Mouse (Mus musculus) adrenal gland, postnatal 4 days (tissue): Measurements from ENCODE around the gene Plaur. TPM values are rescaled to one million over a fixed set of nuclear protein-coding genes. Genes with fewer than 3 reads are reported as not detected.
"Not testable (repeated sequence)": the region's sequence is repeated elsewhere in the genome, so short reads cannot be mapped to it uniquely, and the experiment has no call there.

ENCODE experiments used
- DNase-seq, 2 experiments: peaks; one replicate each; pipeline ENCODE4 v3.0.0; 2021 to 2022; ENCODE audit warnings: low spot score in 2 of 2, mixed read lengths in 2 of 2
- total RNA-seq, 2 experiments: library from RNA; stranded (reverse); gene quantifications; 2 replicates each; pipeline ENCODE4 v1.2.3; 2021

The Plaur gene
- total RNA-seq, 2 experiments from 2014 or later: 11.9 to 13.1 TPM

GRCm38 (mm10) chr7:24506476-24506837 is 44.2 kb downstream of the Plaur start:
- DNase-seq: no peak

- peak; percentile 65 to 72 for DNase-seq
Observed at GRCm38 (mm10) chr7:24506838-24507725, 44.8 kb downstream of the Plaur start, which contains the start of gene Zfp428. Zfp428 (plus strand) TSS chr7:24507006.

GRCm38 (mm10) chr7:24507726-24508114 is 45.4 kb downstream of the Plaur start:
- no peak for DNase-seq

- no peak for DNase-seq
Observed at GRCm38 (mm10) chr7:24512355-24512754, 50.1 kb downstream of the Plaur start, which contains the start of gene AC161166.1. AC161166.1 (minus strand) TSS chr7:24512455.

DNA sequence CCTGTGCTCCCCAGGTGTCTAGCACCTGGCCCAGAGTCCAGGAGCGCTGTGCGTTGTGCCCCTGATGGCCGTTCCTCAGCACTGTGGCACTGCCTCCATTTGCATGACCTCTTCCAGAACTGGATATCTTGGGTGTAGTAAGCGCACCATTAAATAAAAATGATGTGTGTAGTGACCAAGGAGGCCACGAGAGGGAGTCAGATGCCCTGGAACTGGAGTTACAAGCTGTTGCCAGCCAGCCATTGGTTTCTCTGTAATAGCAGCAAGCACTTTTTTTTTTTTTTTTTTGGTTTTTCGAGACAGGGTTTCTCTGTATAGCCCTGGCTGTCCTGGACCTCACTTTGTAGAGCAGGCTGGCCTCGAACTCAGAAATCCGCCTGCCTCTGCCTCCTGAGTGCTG is 54.0 kb downstream of the Plaur start:
- not testable (repeated sequence) for DNase-seq

DNA sequence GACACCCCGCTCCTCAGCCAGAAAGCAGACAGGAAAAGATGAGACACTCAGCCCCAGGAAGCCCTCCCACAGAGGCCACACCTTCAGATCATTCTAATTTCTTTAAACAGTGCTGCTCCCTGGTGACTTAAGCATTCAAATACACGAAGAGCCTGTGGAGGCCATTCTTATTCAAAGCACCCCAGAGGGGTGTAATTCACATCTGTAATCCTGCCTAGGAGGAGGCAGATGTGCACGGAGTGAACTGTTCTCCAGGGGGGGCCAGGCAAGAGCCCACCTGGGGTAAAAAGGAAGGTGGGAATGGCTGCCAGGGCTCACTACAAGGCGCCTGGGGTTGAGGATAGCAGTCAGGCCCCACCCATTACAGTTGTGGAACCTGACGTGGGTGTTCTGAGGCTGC is 54.8 kb downstream of the Plaur start:
- DNase-seq: no peak

- no peak for DNase-seq
Observed at GRCm38 (mm10) chr7:24517654-24518053, 55.4 kb downstream of the Plaur start.

DNA sequence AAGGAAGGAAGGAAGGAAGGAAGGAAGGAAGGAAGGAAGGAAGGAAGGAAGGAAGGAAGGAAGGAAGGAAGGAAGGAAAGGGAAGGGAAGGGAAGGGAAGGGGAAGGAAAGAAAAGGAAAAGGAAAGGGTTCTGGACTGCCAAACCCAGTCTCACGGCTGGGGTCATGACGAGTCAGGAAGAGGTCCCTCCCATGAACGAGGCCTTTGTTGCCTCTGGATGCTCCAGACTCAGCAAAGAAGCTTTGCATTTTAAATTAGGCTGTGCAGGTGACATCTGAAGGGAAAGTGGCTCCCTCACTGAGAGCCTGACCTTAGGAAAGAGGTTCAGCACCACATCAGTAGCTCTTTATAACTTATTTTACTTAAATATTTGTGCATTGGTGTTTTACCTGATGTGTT is 56.8 kb downstream of the Plaur start:
- DNase-seq: no peak

DNA sequence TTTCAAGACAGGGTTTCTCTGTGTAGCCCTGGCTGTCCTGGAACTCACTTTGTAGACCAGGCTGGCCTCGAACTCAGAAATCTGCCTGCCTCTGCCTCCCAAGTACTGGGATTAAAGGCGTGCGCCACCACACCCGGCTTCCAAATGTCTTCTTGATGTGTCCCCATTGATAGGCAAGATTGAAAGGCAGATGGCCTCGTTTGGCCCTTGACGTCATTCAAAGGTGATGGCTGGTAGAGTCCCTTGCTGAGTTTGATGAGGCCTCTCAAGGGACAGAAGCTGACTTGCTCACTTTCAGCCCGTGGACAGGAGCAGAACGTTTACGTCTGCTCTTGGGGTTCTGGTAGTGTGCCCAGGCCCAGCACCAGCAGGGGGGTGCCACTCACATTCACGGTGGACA is 57.8 kb downstream of the Plaur start:
- not testable (repeated sequence) for DNase-seq

DNA sequence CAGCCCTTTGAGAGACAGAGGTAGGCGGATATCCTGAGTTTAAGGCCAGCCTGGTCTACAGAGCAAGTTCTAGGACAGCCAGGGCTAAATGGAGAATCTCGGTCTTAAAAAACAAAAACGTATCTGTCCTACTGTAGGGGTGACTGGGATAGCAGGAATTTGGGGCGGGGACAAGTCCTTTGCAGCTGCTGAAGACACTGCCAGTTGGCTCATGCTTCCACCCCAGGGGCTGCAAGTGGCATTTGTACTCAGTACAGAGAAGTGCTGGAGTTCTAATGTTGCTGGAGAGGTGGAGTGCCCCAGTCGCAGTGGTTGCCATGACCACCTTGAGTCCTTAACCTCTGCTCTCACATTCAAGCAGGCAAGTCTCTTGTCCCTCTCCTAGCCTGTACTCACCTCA is 60.5 kb downstream of the Plaur start:
- no peak for DNase-seq

DNA sequence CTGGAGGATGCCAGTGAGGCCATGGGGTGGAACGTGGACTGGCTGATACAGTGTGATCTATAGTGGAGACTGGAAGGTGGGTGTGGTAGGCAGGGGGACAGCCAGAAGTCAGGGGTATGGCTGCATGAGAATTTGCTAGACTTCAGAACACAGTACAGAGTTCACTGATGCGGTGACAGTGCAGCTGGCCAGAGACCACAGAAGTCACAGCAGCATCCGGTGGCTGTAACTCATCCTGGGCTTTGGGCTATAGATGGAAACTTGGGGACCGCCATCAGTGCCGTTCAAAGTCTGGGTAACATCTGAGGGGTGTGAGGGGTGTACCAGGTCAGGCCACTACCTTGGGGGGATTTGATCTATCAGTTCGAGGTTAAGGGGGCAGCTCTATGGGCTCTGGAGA is 61.4 kb downstream of the Plaur start:
- no peak for DNase-seq

GRCm38 (mm10) chr7:24524978-24525377 is 62.7 kb downstream of the Plaur start:
- no peak for DNase-seq

Other genes starting within 250 kb of the Plaur start
- gene Zfp109, start 224.9 kb upstream of the Plaur start, total RNA-seq: 1 to 10 TPM; 3.9 to 4.1 TPM
- 1 to 10 TPM; 3.9 to 4.2 TPM for gene Zfp108, start 207.7 kb upstream of the Plaur start, total RNA-seq
- gene Zfp93, start 192.1 kb upstream of the Plaur start, total RNA-seq: 1 to 10 TPM; 6.0 to 6.6 TPM
- gene Zfp61, start 161.3 kb upstream of the Plaur start, total RNA-seq: 10 to 100 TPM; 18.3 to 19.5 TPM
- 1 to 10 TPM; 5.8 to 7.0 TPM for gene Zfp94, start 145.8 kb upstream of the Plaur start, total RNA-seq
- under 1 TPM; 0.36 to 0.37 TPM for gene Tescl, start 128.5 kb upstream of the Plaur start, total RNA-seq
- gene Lypd5, start 113.3 kb upstream of the Plaur start, total RNA-seq: not detected
- 1 to 10 TPM; 3.0 to 7.3 TPM for gene Kcnn4, start 92.2 kb upstream of the Plaur start, total RNA-seq
- 10 to 100 TPM; 25.6 to 32.3 TPM for gene Smg9, start 62.9 kb upstream of the Plaur start, total RNA-seq
- not detected for gene Irgc1, start 10.2 kb upstream of the Plaur start, total RNA-seq
- 10 to 100 TPM; 12.6 to 17.7 TPM for gene Cadm4, start 19.5 kb downstream of the Plaur start, total RNA-seq
- gene Zfp428, start 44.5 kb downstream of the Plaur start, total RNA-seq: 10 to 100 TPM; 11.1 to 16.2 TPM
- not detected for gene AC161166.1, start 50.0 kb downstream of the Plaur start, total RNA-seq
- gene Irgq, start 68.2 kb downstream of the Plaur start, total RNA-seq: 10 to 100 TPM; 24.9 to 25.7 TPM
- not detected for gene Pinlyp, start 83.6 kb downstream of the Plaur start, total RNA-seq
- 10 to 100 TPM; 56.8 to 64.4 TPM for gene Xrcc1, start 83.8 kb downstream of the Plaur start, total RNA-seq
- 10 to 100 TPM; 17.7 to 20.4 TPM for gene Ethe1, start 125.1 kb downstream of the Plaur start, total RNA-seq
- gene Zfp575, start 125.2 kb downstream of the Plaur start, total RNA-seq: 1 to 10 TPM; 1.8 to 2.0 TPM
- gene Phldb3, start 148.3 kb downstream of the Plaur start, total RNA-seq: 1 to 10 TPM; 6.5 to 6.9 TPM
- gene Lypd3, start 174.1 kb downstream of the Plaur start, total RNA-seq: 1 to 10 TPM in 1 of 2 experiments, under 1 TPM in 1; 0.70 to 1.5 TPM
- gene Tex101, start 214.2 kb downstream of the Plaur start, total RNA-seq: not detected
- not detected for gene BC049730, start 246.8 kb downstream of the Plaur start, total RNA-seq